Mouse (Mus musculus) myocyte (in vitro differentiated cells): ENCODE measurements around the gene Ngly1.

Experiments used
- CEBPB ChIP-seq: IDR thresholded peaks from 2 replicates; pipeline ENCODE4 v1.6.1; 2011; ENCODE audit warnings: mild to moderate bottlenecking, moderate library complexity; ENCODE audit not compliant: poor library complexity, insufficient read depth, severe bottlenecking
- E2F4 ChIP-seq: IDR thresholded peaks from one replicate; pipeline ENCODE4 v1.6.1; 2011; ENCODE audit warnings: mild to moderate bottlenecking, control low read depth, moderate library complexity; ENCODE audit not compliant: insufficient read depth
- MAX ChIP-seq: IDR thresholded peaks from one replicate; pipeline ENCODE4 v1.6.1; 2011; ENCODE audit warnings: low read depth, mild to moderate bottlenecking, control low read depth
- MYOD1 ChIP-seq, 3 experiments: IDR thresholded peaks; one replicate each; pipeline ENCODE4 v1.6.1; 2011; ENCODE audit warnings: control low read depth in 2 of 3, low read depth in 2 of 3, mild to moderate bottlenecking in 2 of 3, moderate library complexity in 1 of 3; ENCODE audit not compliant: insufficient read length in 2 of 3, control insufficient read depth in 1 of 3
- MYOG ChIP-seq, 3 experiments: IDR thresholded peaks; one replicate each; pipeline ENCODE4 v1.6.1; 2011; ENCODE audit warnings: control low read depth in 2 of 3, low read depth in 2 of 3, mild to moderate bottlenecking in 2 of 3; ENCODE audit not compliant: insufficient read length in 2 of 3, control insufficient read depth in 1 of 3, insufficient read depth in 1 of 3
- POLR2A ChIP-seq: IDR thresholded peaks from one replicate; pipeline ENCODE4 v1.6.1; 2011; ENCODE audit warnings: low read depth, mild to moderate bottlenecking, control low read depth, moderate library complexity; ENCODE audit not compliant: insufficient read length
- POLR2AphosphoS2 ChIP-seq: IDR thresholded peaks from one replicate; pipeline ENCODE4 v1.6.1; 2011; ENCODE audit warnings: low read depth, control low read depth; ENCODE audit not compliant: insufficient read length
- REST ChIP-seq: IDR thresholded peaks from one replicate; pipeline ENCODE4 v1.6.1; 2011; ENCODE audit warnings: mild to moderate bottlenecking, control low read depth, moderate library complexity; ENCODE audit not compliant: insufficient read depth, insufficient read length
- TCF12 ChIP-seq: IDR thresholded peaks from one replicate; pipeline ENCODE4 v1.6.1; 2011; ENCODE audit warnings: mild to moderate bottlenecking, control low read depth; ENCODE audit not compliant: poor library complexity, insufficient read depth, severe bottlenecking
- TCF3 ChIP-seq: IDR thresholded peaks from one replicate; pipeline ENCODE4 v1.6.1; 2011; ENCODE audit warnings: low read depth, control low read depth; ENCODE audit not compliant: insufficient read length
- USF1 ChIP-seq: IDR thresholded peaks from one replicate; pipeline ENCODE4 v1.6.1; 2011; ENCODE audit warnings: low read depth, mild to moderate bottlenecking, control low read depth, moderate library complexity

GRCm38 (mm10) chr14:16324394-16324793 lies 75.3 kb downstream of the Ngly1 start:
- TF ChIP-seq USF1, result no peak
- no peak for TF ChIP-seq POLR2A
- no peak for TF ChIP-seq E2F4
- no peak for TF ChIP-seq MAX
- TF ChIP-seq REST, result no peak
- no peak for TF ChIP-seq MYOG (IDR thresholded peaks at IDR 0.05; ENCODE audit: control insufficient read depth in 1 of 3, insufficient read depth in 1 of 3, insufficient read length in 2 of 3, low read depth in 2 of 3)
- no peak for TF ChIP-seq TCF12
- no peak for TF ChIP-seq MYOD1 (IDR thresholded peaks at IDR 0.05; ENCODE audit: control insufficient read depth in 1 of 3, insufficient read length in 2 of 3, low read depth in 2 of 3)
- no peak for TF ChIP-seq POLR2AphosphoS2
- no peak for TF ChIP-seq TCF3
- no peak for TF ChIP-seq CEBPB
